Mouse (Mus musculus): ENCODE results near the gene Atg5. TPM values are rescaled to one million over a fixed set of nuclear protein-coding genes. Genes with fewer than 3 reads are reported as not detected.

Atg5 gene
- polyA plus RNA-seq, 1 experiment from 2014 or later = 26.5 TPM

DNA sequence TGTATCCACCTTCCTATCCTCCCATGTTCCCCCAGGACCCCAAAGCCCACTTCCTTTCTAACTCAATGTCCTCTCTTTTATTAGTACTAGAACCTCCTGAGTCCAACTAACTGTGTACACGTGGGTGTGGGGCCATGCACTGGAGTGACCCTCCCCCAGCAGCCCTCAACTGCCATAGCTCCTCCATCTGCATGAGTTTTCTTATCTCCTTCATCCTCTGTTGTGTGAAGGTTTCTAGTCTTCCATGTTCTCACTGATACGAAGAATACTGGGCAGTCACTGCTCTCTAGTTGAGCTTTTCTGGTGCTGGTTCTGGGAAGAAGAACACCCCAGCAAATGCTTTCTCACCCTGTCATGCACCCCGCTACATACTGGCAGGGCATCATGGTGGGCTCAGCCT lies 104.1 kb downstream of the Atg5 start:
- no peak overlapping the region for H3K4me2 ChIP-seq
- peaks cover 38% of the 10 kb centered on the region for H3K4me1 ChIP-seq (replicated peaks)
- H3K27ac ChIP-seq = peak overlapping the region; percentile 20; the same call in 1 of the 2 replicates
- DNase-seq = peak; percentile 24
- no peaks in the 10 kb centered on the region for H3K9me3 ChIP-seq (replicated peaks)
- no peaks in the 10 kb centered on the region for H3K27me3 ChIP-seq
- H3K4me3 ChIP-seq (replicated peaks) = no peak overlapping the region
- 20% methylated on average over 3 of the region's 3 CpGs for WGBS (ENCODE audit: insufficient replicate concordance)
- no peak overlapping the region for H3K9ac ChIP-seq
- peak; percentile 84 for ATAC-seq (ENCODE audit: low read depth)
- H3K36me3 ChIP-seq = no peaks in the 10 kb centered on the region

- Histone ChIP-seq H3K27ac (0 out of 2 replicates have a peak overlapping the region, but pooled peaks have one; percentile 26), H3K4me1 (replicated peaks) (peaks cover 30% of the 10 kb centered on the region), H3K36me3 (no peaks in the 10 kb centered on the region), H3K9me3 (replicated peaks) (no peaks in the 10 kb centered on the region), H3K27me3 (no peaks in the 10 kb centered on the region), H3K4me2 (no peak overlapping the region), H3K9ac (no peak overlapping the region), H3K4me3 (replicated peaks) (no peak overlapping the region)
- ATAC-seq (ENCODE audit: low read depth) (peak; percentile 54), DNase-seq (no peak)
- 15% methylated on average over 2 of the region's 2 CpGs for WGBS (ENCODE audit: insufficient replicate concordance)
Measured at GRCm38 (mm10) chr10:44374678-44375077, 106.5 kb downstream of the Atg5 start.

- no peak overlapping the region for H3K4me2 ChIP-seq
- WGBS (ENCODE audit: insufficient replicate concordance) = 85% methylated on average over 1 of the region's 1 CpGs
- no peak for DNase-seq
- no peaks in the 10 kb centered on the region for H3K9me3 ChIP-seq (replicated peaks)
- peaks cover 36% of the 10 kb centered on the region for H3K4me1 ChIP-seq (replicated peaks)
- no peak overlapping the region for H3K4me3 ChIP-seq (replicated peaks)
- no peak for ATAC-seq (ENCODE audit: low read depth)
- H3K27ac ChIP-seq = no peak overlapping the region
- H3K36me3 ChIP-seq = no peaks in the 10 kb centered on the region
- no peak overlapping the region for H3K9ac ChIP-seq
- H3K27me3 ChIP-seq = no peaks in the 10 kb centered on the region
Measured at GRCm38 (mm10) chr10:44375501-44375900, 107.3 kb downstream of the Atg5 start.

DNA sequence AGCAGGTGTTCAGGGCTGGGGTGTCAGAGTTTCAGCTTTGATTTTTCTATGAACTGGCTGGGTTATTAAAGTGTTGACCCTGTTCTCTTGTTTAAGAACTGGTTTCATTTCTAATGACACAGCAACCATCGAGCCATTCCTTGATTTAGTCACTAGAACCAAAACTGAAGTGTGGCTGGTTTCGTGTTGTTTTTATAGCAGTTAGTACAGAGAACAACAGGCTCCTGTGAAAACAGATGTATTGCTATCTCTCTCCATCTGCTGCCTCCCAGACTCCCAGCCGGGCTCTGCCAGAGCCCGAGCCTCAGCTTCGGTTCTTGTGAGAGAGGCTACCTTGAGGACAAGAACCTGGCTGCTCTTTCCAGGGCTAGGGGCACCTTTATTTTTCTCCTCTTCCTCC lies 109.7 kb downstream of the Atg5 start:
- no peak for DNase-seq
- no peak overlapping the region for H3K4me2 ChIP-seq
- ATAC-seq (ENCODE audit: low read depth) = no peak
- H3K4me1 ChIP-seq (replicated peaks) = peaks cover 37% of the 10 kb centered on the region
- no peak overlapping the region for H3K9ac ChIP-seq
- no peak overlapping the region for H3K27ac ChIP-seq
- 57% methylated on average over 5 of the region's 5 CpGs for WGBS (ENCODE audit: insufficient replicate concordance)
- no peak overlapping the region for H3K4me3 ChIP-seq (replicated peaks)
- H3K36me3 ChIP-seq = no peaks in the 10 kb centered on the region
- H3K27me3 ChIP-seq = no peaks in the 10 kb centered on the region
- no peaks in the 10 kb centered on the region for H3K9me3 ChIP-seq (replicated peaks)

DNA sequence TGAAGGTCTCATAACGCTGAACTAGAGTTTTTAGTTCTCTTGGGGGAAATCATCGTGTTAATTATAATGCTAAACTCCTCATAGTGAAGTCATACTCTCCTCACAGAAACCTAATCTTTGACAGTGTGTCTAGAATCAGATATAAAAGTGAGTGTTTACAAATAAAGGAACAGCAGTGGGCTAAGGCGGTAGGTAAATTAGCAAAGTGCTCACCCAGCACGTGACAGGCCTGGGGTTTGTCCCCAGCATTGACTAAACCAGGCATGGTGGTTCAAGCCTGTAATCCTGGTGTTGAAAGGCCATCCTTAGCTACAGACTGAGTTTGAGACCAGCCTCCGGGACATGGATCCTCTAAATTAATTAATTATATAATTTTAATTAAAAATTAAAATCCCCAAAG lies 110.2 kb downstream of the Atg5 start:
- H3K9ac ChIP-seq = no peak overlapping the region
- H3K4me3 ChIP-seq (replicated peaks) = no peak overlapping the region
- H3K9me3 ChIP-seq (replicated peaks) = no peaks in the 10 kb centered on the region
- no peak for ATAC-seq (ENCODE audit: low read depth)
- WGBS (ENCODE audit: insufficient replicate concordance) = 82% methylated on average over 5 of the region's 5 CpGs
- DNase-seq = no peak
- H3K27me3 ChIP-seq = no peaks in the 10 kb centered on the region
- peaks cover 31% of the 10 kb centered on the region for H3K4me1 ChIP-seq (replicated peaks)
- no peak overlapping the region for H3K4me2 ChIP-seq
- no peak overlapping the region for H3K27ac ChIP-seq
- no peaks in the 10 kb centered on the region for H3K36me3 ChIP-seq

GRCm38 (mm10) chr10:44380476-44381208 lies 112.5 kb downstream of the Atg5 start:
- H3K9me3 ChIP-seq (replicated peaks) = no peaks in the 10 kb centered on the region
- peaks cover 21% of the 10 kb centered on the region for H3K4me1 ChIP-seq (replicated peaks)
- DNase-seq (no peak), ATAC-seq (ENCODE audit: low read depth) (peak; percentile 43; the same call in 1 of the 2 replicates)
- H3K4me3 ChIP-seq (replicated peaks) = peak overlapping the region; percentile 45
- no peaks in the 10 kb centered on the region for H3K36me3 ChIP-seq
- 22% methylated on average over 20 of the region's 20 CpGs for WGBS (ENCODE audit: insufficient replicate concordance)
- H3K27ac ChIP-seq = peak overlapping the region; percentile 41; the same call in 1 of the 2 replicates
- H3K27me3 ChIP-seq = no peaks in the 10 kb centered on the region
- H3K4me2 ChIP-seq = peak overlapping the region; percentile 59
- peak overlapping the region; percentile 59 for H3K9ac ChIP-seq

GRCm38 (mm10) chr10:44381397-44381796 lies 113.2 kb downstream of the Atg5 start:
- Histone ChIP-seq H3K9me3 (replicated peaks) (no peaks in the 10 kb centered on the region), H3K36me3 (no peaks in the 10 kb centered on the region), H3K4me1 (replicated peaks) (peaks cover 21% of the 10 kb centered on the region), H3K4me2 (0 out of 2 replicates have a peak overlapping the region, but pooled peaks have one; percentile 59), H3K4me3 (replicated peaks) (no peak overlapping the region), H3K27me3 (no peaks in the 10 kb centered on the region), H3K9ac (no peak overlapping the region), H3K27ac (no peak overlapping the region)
- ATAC-seq (ENCODE audit: low read depth) (no peak), DNase-seq (no peak)
- 49% methylated on average over 3 of the region's 3 CpGs for WGBS (ENCODE audit: insufficient replicate concordance)

- H3K4me1 ChIP-seq (replicated peaks) = peaks cover 21% of the 10 kb centered on the region
- no peak overlapping the region for H3K27ac ChIP-seq
- H3K27me3 ChIP-seq = no peaks in the 10 kb centered on the region
- 86% methylated on average over 12 of the region's 12 CpGs for WGBS (ENCODE audit: insufficient replicate concordance)
- H3K36me3 ChIP-seq = no peaks in the 10 kb centered on the region
- no peak overlapping the region for H3K4me2 ChIP-seq
- H3K9me3 ChIP-seq (replicated peaks) = no peaks in the 10 kb centered on the region
- H3K4me3 ChIP-seq (replicated peaks) = no peak overlapping the region
- DNase-seq (no peak), ATAC-seq (ENCODE audit: low read depth) (no peak)
- H3K9ac ChIP-seq = no peak overlapping the region
Measured at GRCm38 (mm10) chr10:44381948-44382347, 113.8 kb downstream of the Atg5 start.

GRCm38 (mm10) chr10:44383213-44383612 lies 115.1 kb downstream of the Atg5 start:
- Histone ChIP-seq H3K27ac (no peak overlapping the region), H3K4me2 (no peak overlapping the region), H3K4me1 (replicated peaks) (peaks cover 21% of the 10 kb centered on the region), H3K27me3 (no peaks in the 10 kb centered on the region), H3K9ac (no peak overlapping the region), H3K36me3 (no peaks in the 10 kb centered on the region), H3K4me3 (replicated peaks) (no peak overlapping the region), H3K9me3 (replicated peaks) (no peaks in the 10 kb centered on the region)
- DNase-seq = no peak
- WGBS (ENCODE audit: insufficient replicate concordance) = 58% methylated on average over 10 of the region's 10 CpGs
- ATAC-seq (ENCODE audit: low read depth) = no peak

DNA sequence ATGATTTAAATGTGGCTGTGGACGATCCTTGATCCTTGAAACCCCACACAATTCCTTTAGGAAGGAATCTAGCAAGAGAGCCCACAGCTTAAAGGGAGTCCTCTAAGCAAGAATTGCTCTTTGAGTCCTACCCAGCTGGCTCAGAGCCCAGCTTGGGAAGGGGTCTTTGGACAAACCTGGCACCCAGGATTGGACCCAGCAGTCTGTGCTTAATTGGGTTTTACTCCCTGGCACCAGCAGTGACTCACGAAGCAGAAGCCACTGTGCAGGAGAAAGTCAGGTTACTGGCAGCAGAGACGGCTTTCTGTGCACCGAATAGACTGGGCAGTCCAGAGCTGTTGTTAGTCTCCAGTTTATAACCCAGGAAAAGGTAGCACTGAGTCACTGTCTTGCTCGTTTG lies 117.1 kb downstream of the Atg5 start:
- Histone ChIP-seq H3K4me3 (replicated peaks) (no peak overlapping the region), H3K9ac (no peak overlapping the region), H3K27me3 (no peaks in the 10 kb centered on the region), H3K27ac (no peak overlapping the region), H3K4me1 (replicated peaks) (peaks cover 19% of the 10 kb centered on the region), H3K9me3 (replicated peaks) (no peaks in the 10 kb centered on the region), H3K36me3 (no peaks in the 10 kb centered on the region), H3K4me2 (no peak overlapping the region)
- ATAC-seq (ENCODE audit: low read depth) (no peak), DNase-seq (no peak)
- WGBS (ENCODE audit: insufficient replicate concordance) = 70% methylated on average over 5 of the region's 5 CpGs

GRCm38 (mm10) chr10:44388706-44389233 lies 120.6 kb downstream of the Atg5 start:
- H3K27ac ChIP-seq = no peak overlapping the region
- H3K36me3 ChIP-seq = no peaks in the 10 kb centered on the region
- H3K4me3 ChIP-seq (replicated peaks) = no peak overlapping the region
- peaks cover 10% of the 10 kb centered on the region for H3K4me1 ChIP-seq (replicated peaks)
- no peaks in the 10 kb centered on the region for H3K9me3 ChIP-seq (replicated peaks)
- ATAC-seq (ENCODE audit: low read depth) = no peak
- 76% methylated on average over 11 of the region's 11 CpGs for whole genome bisulfite sequencing (ENCODE audit: insufficient replicate concordance)
- H3K4me2 ChIP-seq = no peak overlapping the region
- DNase-seq = no peak
- H3K9ac ChIP-seq = no peak overlapping the region
- H3K27me3 ChIP-seq = no peaks in the 10 kb centered on the region

DNA sequence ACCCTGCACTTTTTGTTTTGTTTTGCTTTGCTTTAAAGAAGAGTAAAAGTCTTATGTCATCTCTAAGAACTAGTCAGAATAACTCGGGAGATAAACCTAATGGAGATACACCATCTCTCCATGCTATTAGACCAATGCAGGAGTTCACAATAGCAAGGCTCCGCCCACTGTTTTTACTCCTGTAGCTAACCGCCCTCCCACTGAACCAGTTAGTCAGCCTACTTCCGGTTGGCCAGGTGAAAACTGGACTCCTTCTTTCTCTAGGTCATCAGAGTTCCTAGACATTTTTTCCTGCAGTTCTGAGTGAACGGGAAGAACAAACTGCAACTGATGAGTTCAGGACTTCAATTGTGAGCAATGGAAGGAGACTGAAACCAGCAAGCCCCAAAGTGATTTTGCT lies 122.1 kb downstream of the Atg5 start:
- Histone ChIP-seq H3K27ac (no peak overlapping the region), H3K27me3 (no peaks in the 10 kb centered on the region), H3K4me2 (no peak overlapping the region), H3K4me1 (replicated peaks) (peaks cover 7% of the 10 kb centered on the region), H3K4me3 (replicated peaks) (no peak overlapping the region), H3K9ac (no peak overlapping the region), H3K36me3 (no peaks in the 10 kb centered on the region), H3K9me3 (replicated peaks) (no peaks in the 10 kb centered on the region)
- WGBS (ENCODE audit: insufficient replicate concordance) = 49% methylated on average over 5 of the region's 5 CpGs
- ATAC-seq (ENCODE audit: low read depth) = no peak
- no peak for DNase-seq

All from liver, embryonic 13.5 days (tissue).